Mouse (Mus musculus) hindbrain, embryonic 11.5 days (tissue): ENCODE data around the gene Cda. TPM values are rescaled to one million over a fixed set of nuclear protein-coding genes. Genes with fewer than 3 reads are reported as not detected.

Experiments
- ATAC-seq: fragments of 200-750 bp; cut with Nextera tagmentation; 2 replicates; pipeline ENCODE4 v1.8.0; 2017; ENCODE audit warnings: mild to moderate bottlenecking, moderate TSS enrichment, moderate library complexity; ENCODE audit not compliant: low FRiP score
- DNase-seq: peaks from one replicate; pipeline ENCODE4 v3.0.0-alpha.2; 2015; ENCODE audit warnings: low spot score
- H3K27ac ChIP-seq: fragments of 300-500 bp; sonication (generic); 2 replicates; pipeline ENCODE4 v1.5.1; 2014; ENCODE audit warnings: mild to moderate bottlenecking, low read depth, low read length
- H3K27me3 ChIP-seq: fragments of 300-500 bp; sonication (generic); 2 replicates; pipeline ENCODE4 v1.6.1; 2014; ENCODE audit warnings: mild to moderate bottlenecking, low read length, moderate library complexity, mixed read lengths; ENCODE audit not compliant: control insufficient read depth, insufficient read depth
- H3K36me3 ChIP-seq: fragments of 300-500 bp; sonication (generic); 2 replicates; pipeline ENCODE4 v1.6.1; 2014; ENCODE audit warnings: mild to moderate bottlenecking, low read length, moderate library complexity, mixed read lengths; ENCODE audit not compliant: control insufficient read depth, insufficient read depth
- H3K4me1 ChIP-seq: fragments of 300-500 bp; sonication (generic); replicated peaks from 2 replicates; pipeline ENCODE4 v1.6.1; 2014; ENCODE audit warnings: low read length, mixed read lengths; ENCODE audit not compliant: control insufficient read depth, insufficient read depth
- H3K4me2 ChIP-seq: fragments of 300-500 bp; sonication (generic); replicated peaks from 2 replicates; pipeline ENCODE4 v1.6.1; 2014; ENCODE audit warnings: mild to moderate bottlenecking, low read depth, low read length
- H3K4me3 ChIP-seq: fragments of 300-500 bp; sonication (generic); 2 replicates; pipeline ENCODE4 v1.5.1; 2014; ENCODE audit warnings: low read depth, low read length
- H3K9ac ChIP-seq: fragments of 300-500 bp; sonication (generic); 2 replicates; pipeline ENCODE4 v1.6.1; 2014; ENCODE audit warnings: low read depth, low read length
- H3K9me3 ChIP-seq: fragments of 300-500 bp; sonication (generic); 2 replicates; pipeline ENCODE4 v1.6.1; 2016; ENCODE audit warnings: low read length; ENCODE audit not compliant: control insufficient read depth
- WGBS: fragments of 180-500 bp; shearing (Covaris S2); extraction: QIAGEN DNeasy Blood & Tissue Kit; methylation state at CpG from one replicate; pipeline ENCODE4 v1.1.7; 2014; 5-methylcytosine and 5-hydroxymethylcytosine counted together
- polyA plus RNA-seq: library from polyadenylated mRNA; unstranded; fragments of >200 nt; fragmentation: Nextera tagmentation; extraction: Ambion mirVana; gene quantifications from 2 replicates; pipeline ENCODE4 v1.2.1, GENCODE M21; 2014

The Cda gene
- polyA plus RNA-seq, 1 experiment from 2014 or later = 3.0 TPM

GRCm38 (mm10) chr4:138323753-138324152 is 44.0 kb downstream of the Cda start:
- H3K27ac ChIP-seq = no peak overlapping the region
- no peaks in the 10 kb centered on the region for H3K36me3 ChIP-seq
- H3K27me3 ChIP-seq = no peaks in the 10 kb centered on the region; the same call in 1 of the 2 replicates
- no peak overlapping the region for H3K9ac ChIP-seq
- no peak for DNase-seq
- H3K4me3 ChIP-seq = no peak overlapping the region
- ATAC-seq = no peak
- no peak overlapping the region for H3K4me2 ChIP-seq
- H3K9me3 ChIP-seq = no peaks in the 10 kb centered on the region
- 0 out of 2 replicates have a peak, but pooled peaks cover 3% of the 10 kb centered on the region for H3K4me1 ChIP-seq
- WGBS = 76% methylated on average over 4 of the region's 4 CpGs

- H3K4me3 ChIP-seq = no peak overlapping the region
- WGBS = 30% methylated on average over 4 of the region's 4 CpGs
- no peaks in the 10 kb centered on the region; the same call in 1 of the 2 replicates for H3K27me3 ChIP-seq
- no peak overlapping the region for H3K4me2 ChIP-seq
- ATAC-seq (no peak), DNase-seq (no peak)
- H3K27ac ChIP-seq = no peak overlapping the region
- no peaks in the 10 kb centered on the region for H3K9me3 ChIP-seq
- H3K36me3 ChIP-seq = no peaks in the 10 kb centered on the region
- no peak overlapping the region for H3K9ac ChIP-seq
- 0 out of 2 replicates have a peak, but pooled peaks cover 3% of the 10 kb centered on the region for H3K4me1 ChIP-seq
Observed at GRCm38 (mm10) chr4:138322692-138323091, 45.1 kb downstream of the Cda start.

- H3K9ac ChIP-seq = no peak overlapping the region
- H3K9me3 ChIP-seq = no peaks in the 10 kb centered on the region
- no peak for DNase-seq
- H3K27ac ChIP-seq = no peak overlapping the region
- H3K4me2 ChIP-seq = no peak overlapping the region
- H3K27me3 ChIP-seq = no peaks in the 10 kb centered on the region; the same call in 1 of the 2 replicates
- 82% methylated on average over 7 of the region's 7 CpGs for WGBS
- ATAC-seq = no peak
- H3K36me3 ChIP-seq = no peaks in the 10 kb centered on the region
- 0 out of 2 replicates have a peak, but pooled peaks cover 3% of the 10 kb centered on the region for H3K4me1 ChIP-seq
- no peak overlapping the region for H3K4me3 ChIP-seq
Observed at GRCm38 (mm10) chr4:138321488-138321887, 46.3 kb downstream of the Cda start.

GRCm38 (mm10) chr4:138320711-138321110 is 47.1 kb downstream of the Cda start:
- Histone ChIP-seq H3K27me3 (no peaks in the 10 kb centered on the region; the same call in 1 of the 2 replicates), H3K4me3 (no peak overlapping the region), H3K9me3 (no peaks in the 10 kb centered on the region), H3K9ac (no peak overlapping the region), H3K4me1 (0 out of 2 replicates have a peak, but pooled peaks cover 3% of the 10 kb centered on the region), H3K4me2 (no peak overlapping the region), H3K36me3 (no peaks in the 10 kb centered on the region), H3K27ac (no peak overlapping the region)
- no peak for ATAC-seq
- WGBS = 83% methylated on average over 11 of the region's 11 CpGs
- no peak for DNase-seq

- H3K4me3 ChIP-seq = no peak overlapping the region
- H3K9me3 ChIP-seq = no peaks in the 10 kb centered on the region
- WGBS = 36% methylated on average over 10 of the region's 10 CpGs
- no peak overlapping the region for H3K27ac ChIP-seq
- peak; percentile 91 for DNase-seq
- H3K36me3 ChIP-seq = no peaks in the 10 kb centered on the region
- H3K9ac ChIP-seq = no peak overlapping the region
- no peak overlapping the region for H3K4me2 ChIP-seq
- ATAC-seq = 0 out of 2 replicates have a peak, but pooled peaks have one; percentile 18
- 0 out of 2 replicates have a peak, but pooled peaks cover 3% of the 10 kb centered on the region for H3K4me1 ChIP-seq
- no peaks in the 10 kb centered on the region; the same call in 1 of the 2 replicates for H3K27me3 ChIP-seq
Observed at GRCm38 (mm10) chr4:138319508-138319907, 48.3 kb downstream of the Cda start.

GRCm38 (mm10) chr4:138318509-138319266 is 49.1 kb downstream of the Cda start:
- Histone ChIP-seq H3K27me3 (no peaks in the 10 kb centered on the region), H3K9me3 (no peaks in the 10 kb centered on the region), H3K4me3 (no peak overlapping the region), H3K4me1 (0 out of 2 replicates have a peak, but pooled peaks cover 3% of the 10 kb centered on the region), H3K4me2 (no peak overlapping the region), H3K27ac (no peak overlapping the region), H3K36me3 (no peaks in the 10 kb centered on the region), H3K9ac (no peak overlapping the region)
- ATAC-seq (0 out of 2 replicates have a peak, but pooled peaks have one; percentile 50), DNase-seq (peak; percentile 81)
- 58% methylated on average over 6 of the region's 6 CpGs for WGBS

- H3K4me3 ChIP-seq = no peak overlapping the region
- WGBS = 87% methylated on average over 6 of the region's 6 CpGs
- no peak overlapping the region for H3K4me2 ChIP-seq
- ATAC-seq (no peak), DNase-seq (no peak)
- H3K9ac ChIP-seq = no peak overlapping the region
- no peaks in the 10 kb centered on the region for H3K4me1 ChIP-seq
- no peak overlapping the region for H3K27ac ChIP-seq
- peaks cover 6% of the 10 kb centered on the region for H3K36me3 ChIP-seq
- H3K27me3 ChIP-seq = no peaks in the 10 kb centered on the region
- no peaks in the 10 kb centered on the region for H3K9me3 ChIP-seq
Observed at GRCm38 (mm10) chr4:138316369-138316768, 51.4 kb downstream of the Cda start.

- Histone ChIP-seq H3K36me3 (peaks cover 6% of the 10 kb centered on the region), H3K27me3 (no peaks in the 10 kb centered on the region), H3K9me3 (no peaks in the 10 kb centered on the region), H3K4me1 (no peaks in the 10 kb centered on the region), H3K27ac (no peak overlapping the region), H3K9ac (no peak overlapping the region), H3K4me3 (no peak overlapping the region), H3K4me2 (no peak overlapping the region)
- ATAC-seq = no peak
- DNase-seq = peak; percentile 40
- WGBS = 66% methylated on average over 9 of the region's 9 CpGs
Observed at GRCm38 (mm10) chr4:138315781-138316180, 52.0 kb downstream of the Cda start.

- ATAC-seq (no peak), DNase-seq (no peak)
- H3K36me3 ChIP-seq = peaks cover 14% of the 10 kb centered on the region
- no peak overlapping the region for H3K27ac ChIP-seq
- H3K9ac ChIP-seq = no peak overlapping the region
- no peaks in the 10 kb centered on the region for H3K27me3 ChIP-seq
- H3K4me2 ChIP-seq = no peak overlapping the region
- no peak overlapping the region for H3K4me3 ChIP-seq
- 89% methylated on average over 4 of the region's 4 CpGs for WGBS
- no peaks in the 10 kb centered on the region for H3K4me1 ChIP-seq
- H3K9me3 ChIP-seq = no peaks in the 10 kb centered on the region
Observed at GRCm38 (mm10) chr4:138313795-138314194, 54.0 kb downstream of the Cda start.
